Mouse (Mus musculus): ENCODE data around the gene Itgb5.

The Itgb5 gene

DNA sequence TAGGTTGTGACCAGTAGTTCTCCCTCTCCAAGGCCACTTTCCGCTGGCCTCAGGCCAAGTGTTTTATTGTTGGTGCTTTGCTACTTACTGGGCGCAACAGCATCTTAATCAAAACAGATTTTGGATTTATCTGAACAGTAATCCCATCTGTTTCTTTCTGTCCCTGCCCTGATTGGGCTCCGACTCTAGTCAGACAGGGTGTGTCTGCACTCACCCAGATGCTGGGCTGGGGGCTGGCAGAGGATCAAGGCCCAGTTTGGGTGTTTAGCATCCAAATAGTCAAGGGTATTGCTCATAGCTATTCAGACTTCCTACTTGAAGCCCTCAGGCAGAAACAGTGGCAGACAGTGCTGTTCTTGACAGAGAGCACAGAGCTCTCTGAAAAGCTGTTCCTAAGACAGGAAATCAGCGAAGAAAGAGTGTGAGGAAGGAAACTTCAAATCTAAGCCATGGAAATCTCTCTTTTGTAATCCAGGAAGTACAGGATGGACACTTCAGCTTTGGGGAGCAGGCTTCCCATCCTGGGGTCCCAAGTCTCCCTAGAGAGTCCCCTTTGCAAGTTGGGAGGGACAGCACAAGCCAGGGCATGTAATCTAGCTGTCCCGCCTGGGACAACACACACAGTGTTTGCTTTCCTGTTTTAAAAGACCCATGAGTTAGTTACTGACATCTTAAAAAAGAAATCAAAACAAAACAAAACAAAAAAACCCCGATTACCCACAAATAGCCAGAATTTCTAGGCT lies 48.7 kb downstream of the Itgb5 start:
- no peak for DNase-seq (ENCODE audit: low spot score in 2 of 2)

DNA sequence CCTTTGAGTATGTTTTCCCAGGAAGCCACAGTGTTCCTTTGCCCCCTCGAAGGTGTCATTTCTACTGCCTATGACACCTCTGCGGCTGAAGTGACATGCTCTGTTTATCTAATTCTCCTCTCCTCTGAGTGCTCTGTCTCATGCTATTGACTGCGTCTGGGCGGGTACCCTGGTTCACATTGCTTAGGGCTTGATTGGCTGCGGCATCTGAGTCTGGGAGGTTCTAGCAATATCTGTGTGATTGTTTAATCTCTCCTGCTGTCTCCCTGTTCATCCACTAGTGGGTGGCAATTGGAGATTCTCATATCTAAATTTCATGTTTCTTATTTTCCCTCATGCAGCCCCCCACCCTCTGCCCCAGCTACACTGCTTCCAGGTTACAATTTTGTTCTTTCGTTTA lies 49.6 kb downstream of the Itgb5 start:
- no peak for DNase-seq (ENCODE audit: low spot score in 2 of 2)

DNA sequence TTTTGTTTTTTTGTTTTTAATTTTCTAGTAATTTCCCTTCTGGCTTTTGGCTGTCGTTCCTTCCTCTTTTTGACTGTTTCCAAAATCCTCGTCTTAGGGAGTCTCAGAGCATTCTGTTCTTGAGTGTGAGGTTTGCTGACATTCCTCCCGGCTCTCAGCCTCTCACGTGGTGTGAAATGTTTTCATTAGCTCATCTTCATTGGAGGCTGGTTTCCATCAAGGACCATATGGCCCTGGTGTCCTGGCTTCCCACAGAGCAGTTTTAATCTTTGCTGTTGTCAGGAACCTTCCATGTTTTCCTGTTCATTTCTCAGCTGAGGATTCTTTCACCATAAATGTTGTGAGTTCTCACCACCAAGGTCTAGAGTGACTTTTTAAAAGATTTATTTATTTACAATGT lies 50.1 kb downstream of the Itgb5 start:
- DNase-seq (ENCODE audit: low spot score in 2 of 2), result no peak

DNA sequence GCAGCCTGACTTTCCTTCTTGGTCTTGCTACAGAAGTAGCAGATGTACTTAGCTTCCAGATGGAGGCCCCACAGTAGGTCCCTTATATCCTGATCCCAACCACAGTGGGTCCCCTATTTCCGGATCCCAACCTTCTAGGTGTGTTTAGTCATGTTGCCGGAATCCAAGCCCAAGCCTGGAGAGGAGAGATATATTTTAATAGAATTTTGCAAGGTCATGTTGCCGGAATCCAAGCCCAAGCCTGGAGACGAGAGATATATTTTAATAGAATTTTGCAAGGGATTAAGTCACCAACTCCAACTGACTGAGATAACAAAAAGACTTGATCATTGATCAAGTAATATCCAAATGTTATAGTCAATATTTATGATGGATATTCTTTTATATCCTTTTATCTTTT lies 51.3 kb downstream of the Itgb5 start:
- DNase-seq (ENCODE audit: low spot score in 2 of 2), result no peak

DNA sequence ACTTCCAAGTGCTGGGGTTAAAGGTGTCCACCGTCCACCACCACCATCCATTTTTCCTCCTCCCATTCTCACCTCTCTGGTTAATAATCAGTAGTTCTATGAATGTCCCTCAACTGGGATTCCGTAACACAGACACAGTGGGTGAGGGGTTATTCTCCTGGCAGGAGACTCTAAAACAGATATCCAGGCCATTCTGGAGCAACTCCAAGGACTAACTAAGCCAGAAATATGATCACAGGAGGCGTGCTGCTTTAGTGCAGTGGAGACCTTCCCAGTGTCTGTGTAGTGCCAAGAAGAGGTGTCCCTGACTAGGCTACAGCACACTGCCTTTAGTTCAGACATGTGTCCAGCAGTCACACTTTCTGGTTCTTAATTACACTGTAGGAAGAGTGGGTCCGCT lies 53.1 kb downstream of the Itgb5 start:
- no peak for DNase-seq (ENCODE audit: low spot score in 2 of 2)

DNA sequence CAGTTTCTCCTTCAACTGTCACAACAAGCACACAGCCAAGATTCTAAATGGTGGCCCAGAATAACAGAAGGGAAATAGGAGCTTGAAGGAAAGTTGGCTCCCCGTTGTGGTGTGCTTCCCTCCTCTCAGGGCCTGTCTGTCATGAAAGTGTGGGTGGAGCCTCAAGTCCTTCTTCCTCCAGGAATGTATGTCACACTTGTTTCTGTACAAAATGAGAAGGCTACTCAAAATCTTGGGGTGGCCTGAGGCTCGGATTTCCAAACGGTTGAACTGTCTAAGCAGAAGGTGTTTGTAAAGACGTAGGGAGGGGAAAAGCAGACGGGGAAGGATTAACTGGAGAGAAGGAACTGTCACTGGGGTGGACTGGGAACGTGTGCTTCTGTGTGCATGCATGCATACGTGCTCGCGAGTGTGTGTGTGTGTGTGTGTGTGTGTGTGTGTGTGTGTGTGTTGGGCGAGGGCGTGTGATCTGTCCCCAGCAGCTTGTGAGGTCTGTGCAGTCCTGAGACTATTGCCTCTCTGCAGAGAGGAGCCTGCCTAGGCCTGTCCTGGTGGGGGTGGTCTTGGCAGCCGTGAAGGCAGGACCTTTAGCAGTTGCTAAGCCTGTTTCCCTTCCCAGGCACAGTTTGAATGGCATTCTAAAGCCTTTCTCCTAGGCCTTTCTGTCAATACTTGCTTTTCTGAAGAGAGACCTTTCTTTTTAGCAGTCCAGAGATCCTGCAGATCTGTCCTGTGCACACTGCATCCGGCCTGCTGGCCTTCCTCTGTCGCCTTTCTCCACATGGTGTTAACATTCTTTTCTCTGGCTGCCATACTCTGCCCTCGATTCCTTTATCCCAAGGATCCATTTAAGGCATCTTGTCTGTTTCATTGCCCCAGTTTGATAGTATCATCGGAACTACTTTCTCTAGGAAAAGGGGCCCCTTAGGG lies 53.8 kb downstream of the Itgb5 start:
- DNase-seq (ENCODE audit: low spot score in 2 of 2), result peak in 1 of 2 experiments; percentile 28

DNA sequence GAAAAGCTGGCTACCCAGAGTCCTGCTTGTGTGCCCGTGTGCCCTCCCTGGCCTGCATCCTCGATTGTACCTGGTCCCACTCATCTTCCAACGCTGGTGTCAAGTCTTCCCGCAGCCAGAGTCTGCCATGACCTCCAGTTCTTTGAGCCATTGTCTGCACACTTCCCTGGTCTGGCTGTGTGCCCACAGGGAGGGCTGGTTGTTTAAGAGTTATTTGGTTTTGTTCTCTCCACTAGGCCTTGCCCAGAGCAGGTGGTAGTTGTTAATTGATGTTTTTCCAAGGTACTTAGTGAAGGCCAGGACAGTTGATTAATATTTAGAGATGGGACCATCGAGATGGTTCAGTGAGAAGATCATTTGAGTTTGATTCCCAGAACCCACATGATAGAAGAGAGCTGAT lies 54.7 kb downstream of the Itgb5 start:
- no peak for DNase-seq (ENCODE audit: low spot score in 2 of 2)

DNA sequence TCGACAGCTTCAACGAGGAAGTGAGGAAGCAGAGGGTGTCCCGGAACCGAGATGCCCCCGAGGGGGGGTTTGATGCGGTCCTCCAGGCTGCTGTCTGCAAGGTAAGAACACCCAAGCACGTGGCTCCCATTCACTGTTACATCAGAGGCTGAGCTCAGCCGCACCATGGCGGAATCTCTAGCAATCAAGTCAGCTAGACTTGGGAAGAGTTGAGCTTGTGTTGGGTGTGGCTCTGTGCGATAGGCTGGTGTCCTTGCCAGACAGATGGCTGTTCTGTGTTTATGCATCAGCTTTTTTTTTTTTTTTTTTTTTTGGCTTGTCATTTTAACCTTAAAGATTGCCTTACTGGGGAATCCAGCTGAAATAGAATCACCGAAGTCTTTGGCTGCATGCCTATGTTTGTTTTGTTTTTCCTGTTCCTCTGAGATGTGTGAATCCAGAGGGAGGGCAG lies 55.6 kb downstream of the Itgb5 start:
- no peak for DNase-seq (ENCODE audit: low spot score in 2 of 2)

DNA sequence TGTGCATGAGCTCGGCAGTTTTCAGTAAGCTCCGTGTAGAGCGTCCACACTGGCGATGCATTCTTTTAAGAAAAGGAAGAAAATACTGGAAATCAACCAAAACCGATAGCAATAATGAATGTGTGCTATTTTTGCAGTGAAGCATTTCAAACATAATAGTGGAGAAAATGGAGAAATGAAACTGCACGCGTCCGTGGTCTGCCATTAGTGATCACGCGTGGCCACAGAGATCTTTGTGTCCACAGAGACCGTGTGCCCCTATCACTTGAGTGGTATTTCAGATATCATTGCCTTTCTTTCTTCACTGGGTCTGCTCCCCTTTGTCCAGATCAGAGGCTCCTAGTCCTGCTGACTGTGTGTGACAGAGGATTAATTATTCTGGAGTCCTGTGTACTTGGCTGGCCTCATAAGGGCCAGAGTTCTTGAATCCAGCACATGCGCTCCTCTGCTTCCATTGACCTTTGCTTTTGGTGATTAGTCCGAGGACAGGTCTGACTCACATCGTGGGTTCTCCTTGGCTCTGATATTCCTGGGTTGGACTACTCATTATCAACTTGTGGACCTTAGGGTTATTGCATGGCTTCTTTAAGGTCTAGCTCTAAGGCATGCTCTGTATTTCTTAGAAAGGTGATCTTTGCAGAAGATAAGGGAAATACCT lies 56.3 kb downstream of the Itgb5 start:
- DNase-seq (ENCODE audit: low spot score in 2 of 2), result no peak

DNA sequence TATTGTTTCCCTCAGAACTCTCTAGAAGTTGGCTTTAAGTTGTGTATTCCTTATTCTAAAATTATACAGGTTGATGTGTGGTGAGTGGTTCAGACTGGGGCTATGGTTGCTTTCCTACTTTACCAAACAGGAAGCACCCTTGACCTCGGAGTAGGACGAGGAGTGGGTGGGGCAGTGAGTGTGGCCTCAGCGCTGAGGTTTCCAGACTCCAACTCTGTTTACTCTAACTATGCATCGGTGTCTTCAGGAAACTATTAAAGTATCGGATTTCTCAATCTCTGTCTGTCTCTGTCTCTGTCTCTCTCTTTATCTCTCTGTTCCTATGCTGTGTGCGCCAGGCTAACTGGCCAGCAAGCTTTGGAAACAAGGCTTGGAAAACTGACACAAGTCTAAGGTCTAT lies 57.2 kb downstream of the Itgb5 start:
- no peak for DNase-seq (ENCODE audit: low spot score in 2 of 2)

DNA sequence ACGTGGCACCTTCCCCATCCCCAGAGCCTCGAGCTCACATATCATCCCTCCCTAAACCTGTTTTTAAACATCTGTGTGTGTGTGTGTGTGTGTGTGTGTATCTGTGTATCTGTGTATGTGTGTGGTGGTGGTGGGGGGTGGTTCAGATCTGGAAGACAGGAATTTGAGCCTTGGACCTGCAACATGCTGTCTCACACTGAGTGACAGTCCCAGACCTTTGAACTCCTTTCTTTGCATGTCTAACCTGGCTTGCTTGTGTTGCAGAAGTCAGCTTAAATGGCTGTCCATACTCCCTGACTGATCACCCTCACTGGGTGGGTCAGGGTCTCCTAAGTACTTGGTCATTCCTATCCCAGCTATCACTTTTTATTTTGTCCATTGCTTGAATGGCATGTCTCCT lies 58.5 kb downstream of the Itgb5 start:
- no peak for DNase-seq (ENCODE audit: low spot score in 2 of 2)

DNA sequence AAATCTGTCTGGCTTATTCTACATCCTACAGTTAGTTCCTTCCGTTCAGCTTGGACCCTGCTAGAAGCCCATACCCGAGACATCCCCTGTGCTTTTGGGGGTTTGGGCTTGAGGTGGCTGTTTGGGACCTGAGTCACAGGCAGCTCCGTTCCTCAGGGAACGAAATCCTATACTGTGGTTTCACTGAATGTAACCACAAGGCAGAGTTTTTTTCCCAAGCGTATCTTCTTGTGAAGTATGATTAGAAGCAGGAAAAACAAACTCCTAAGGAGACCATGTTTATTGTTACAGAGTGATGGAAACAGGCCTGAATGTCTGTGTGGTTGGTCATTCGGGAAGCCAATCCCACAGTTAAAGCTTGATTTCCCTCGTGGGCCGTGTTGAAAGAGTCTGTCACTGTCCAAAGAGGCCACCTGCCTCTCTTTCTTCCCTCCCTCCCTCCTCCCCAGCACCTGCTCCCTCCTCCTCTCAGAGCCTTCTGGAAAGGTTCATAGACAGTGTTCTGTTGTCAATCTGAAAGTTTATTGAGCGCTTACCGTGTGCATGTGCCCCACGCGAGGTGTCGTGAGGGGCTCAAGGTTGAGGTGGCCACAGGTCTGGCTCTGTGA lies 59.6 kb downstream of the Itgb5 start:
- no peak for DNase-seq (ENCODE audit: low spot score in 2 of 2)

DNA sequence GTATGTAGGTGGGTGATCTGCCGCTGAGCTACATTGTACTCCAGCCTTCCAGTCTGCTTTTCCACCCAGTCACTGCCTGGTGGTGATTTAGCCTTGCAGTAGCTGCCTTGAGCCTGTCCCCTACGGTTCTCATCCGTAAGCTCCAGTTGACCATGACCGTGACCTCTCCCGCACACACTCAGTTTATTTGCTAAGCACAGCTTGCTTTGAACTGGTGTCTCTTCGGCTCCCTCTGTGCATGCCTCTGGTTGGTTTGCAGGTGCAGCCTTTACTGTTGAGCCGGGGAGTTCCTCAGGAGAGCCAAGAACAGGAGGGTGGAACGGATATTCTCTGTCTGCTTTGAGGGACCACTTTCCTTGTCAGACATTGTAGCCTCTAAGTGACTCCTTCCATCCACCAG lies 61.6 kb downstream of the Itgb5 start:
- no peak for DNase-seq (ENCODE audit: low spot score in 2 of 2)

DNA sequence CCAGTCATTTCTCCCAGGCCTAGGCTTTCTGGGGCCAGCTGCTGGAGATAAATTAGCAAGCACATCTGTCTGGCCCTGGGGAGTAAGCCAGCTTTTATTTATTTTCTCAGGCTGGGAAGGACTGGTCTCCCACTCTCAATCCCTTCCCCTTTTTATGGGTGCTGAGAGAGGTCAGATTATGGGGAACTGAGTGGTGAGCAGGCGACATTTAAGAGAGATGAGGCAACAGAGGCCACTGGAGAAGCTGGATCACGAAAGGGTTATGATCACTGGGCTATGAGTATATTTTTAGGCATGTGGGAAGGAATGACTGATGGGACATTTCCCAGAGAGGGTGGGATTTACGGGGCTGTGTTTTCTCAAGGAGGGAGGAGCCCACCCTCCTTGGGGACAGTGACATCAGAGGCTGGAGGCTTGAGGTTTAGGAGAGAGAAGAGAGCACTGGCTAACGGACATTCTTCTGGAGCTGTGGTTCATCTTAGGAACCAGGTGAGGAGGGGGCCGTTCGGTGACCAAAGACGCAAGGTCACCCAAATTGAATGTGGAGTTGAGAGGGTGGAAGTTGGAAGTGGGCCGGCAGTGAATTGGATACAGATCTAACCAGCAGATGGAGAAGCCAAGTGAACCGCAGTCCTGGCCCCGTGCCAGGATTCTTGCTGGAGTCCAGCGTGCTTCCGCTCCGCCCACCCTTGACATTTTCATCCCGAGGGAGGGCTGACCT lies 62.3 kb downstream of the Itgb5 start:
- DNase-seq (ENCODE audit: low spot score in 2 of 2), result peak; percentile 47 to 73

DNA sequence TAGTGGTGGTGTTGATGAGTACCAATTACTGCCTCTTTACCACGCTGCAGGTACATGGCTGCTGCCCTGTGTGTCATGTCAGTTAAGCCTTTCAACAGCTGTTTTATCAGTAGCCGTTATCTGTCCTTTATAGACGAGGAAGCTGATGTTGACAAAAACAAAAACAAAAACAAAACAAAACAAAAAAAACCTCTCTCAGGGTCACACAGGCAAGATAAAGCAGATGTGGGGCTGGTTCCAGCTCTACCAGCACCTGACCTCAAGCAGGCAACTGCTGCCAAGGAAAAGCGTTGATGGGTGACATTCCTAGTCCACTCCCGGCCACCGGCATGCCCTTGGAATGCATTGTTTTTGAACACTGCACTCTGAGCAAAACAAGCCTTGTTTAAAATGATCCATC lies 63.1 kb downstream of the Itgb5 start:
- DNase-seq (ENCODE audit: low spot score in 2 of 2), result no peak

DNA sequence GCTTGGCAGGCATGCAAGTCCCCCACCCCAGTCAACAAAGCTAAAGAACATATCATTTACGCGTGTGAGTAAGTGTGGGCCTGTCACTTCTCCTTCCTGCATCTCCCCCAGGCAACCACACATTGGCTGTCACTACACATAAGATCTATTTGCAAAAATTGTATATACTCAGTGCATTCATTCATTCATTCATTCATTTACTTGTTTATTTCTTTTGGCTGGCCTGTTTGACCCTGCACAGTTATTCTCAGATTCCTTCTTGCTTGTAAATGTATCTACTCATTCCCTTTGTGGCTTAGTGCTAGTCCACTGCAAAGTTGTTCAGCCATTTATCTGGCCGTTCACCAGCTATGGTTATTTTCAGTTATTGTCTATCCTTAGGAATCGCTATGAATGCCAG lies 64.3 kb downstream of the Itgb5 start:
- DNase-seq (ENCODE audit: low spot score in 2 of 2), result no peak

DNA sequence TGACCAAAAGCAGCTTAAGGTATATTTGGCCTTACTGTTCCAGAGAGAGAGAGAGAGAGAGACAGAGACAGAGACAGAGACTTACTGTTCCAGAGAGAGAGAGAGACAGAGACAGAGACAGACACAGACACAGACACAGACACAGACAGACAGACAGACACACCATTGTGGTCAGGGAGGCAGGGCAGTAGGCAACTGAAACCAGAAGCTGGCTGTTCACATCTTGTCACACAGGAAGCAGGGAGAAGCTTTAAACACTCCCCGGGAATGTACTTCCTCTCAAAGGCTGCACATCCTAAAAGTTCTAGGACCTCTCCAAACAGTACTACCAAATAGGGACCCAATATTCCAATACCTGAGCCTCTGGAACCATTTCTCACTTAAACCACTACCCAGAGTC lies 65.0 kb downstream of the Itgb5 start:
- no peak for DNase-seq (ENCODE audit: low spot score in 2 of 2)

DNA sequence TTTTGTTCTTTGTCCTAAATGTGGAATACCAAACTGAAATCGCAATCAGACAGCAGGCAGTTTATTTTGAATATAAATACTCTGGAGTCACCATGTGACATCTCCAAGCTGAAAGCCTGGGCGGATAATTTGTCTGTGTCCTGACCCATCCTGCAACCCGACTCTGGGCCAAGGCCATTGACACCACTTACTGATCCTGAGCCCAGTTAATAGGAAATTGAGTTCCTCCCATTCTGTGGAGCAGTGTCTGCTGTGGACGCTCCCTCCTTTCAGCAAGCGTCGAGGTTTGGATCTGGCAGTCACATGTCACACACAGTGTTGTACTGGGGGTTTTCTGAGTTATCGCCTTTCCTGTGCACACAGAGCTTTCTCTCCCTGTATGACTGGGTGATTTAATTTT lies 66.2 kb downstream of the Itgb5 start:
- no peak for DNase-seq (ENCODE audit: low spot score in 2 of 2)

DNA sequence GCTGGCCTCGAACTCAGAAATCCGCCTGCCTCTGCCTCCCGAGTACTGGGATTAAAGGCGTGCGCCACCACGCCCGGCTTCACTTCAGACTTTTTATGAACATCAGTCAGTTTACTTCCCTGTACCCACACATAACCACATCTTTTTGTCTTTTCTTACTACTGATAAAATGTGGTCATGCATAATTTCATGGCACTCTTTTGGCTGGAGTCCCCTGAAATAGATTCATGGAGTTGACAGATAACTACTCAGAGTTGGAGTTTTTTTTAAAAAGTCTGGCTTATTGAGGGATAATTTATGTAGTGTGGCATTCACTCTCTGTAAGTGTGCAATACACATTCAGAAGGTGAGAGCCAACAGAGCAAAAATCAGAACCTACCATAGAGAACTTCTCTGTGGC lies 67.3 kb downstream of the Itgb5 start:
- no peak for DNase-seq (ENCODE audit: low spot score in 2 of 2)

DNA sequence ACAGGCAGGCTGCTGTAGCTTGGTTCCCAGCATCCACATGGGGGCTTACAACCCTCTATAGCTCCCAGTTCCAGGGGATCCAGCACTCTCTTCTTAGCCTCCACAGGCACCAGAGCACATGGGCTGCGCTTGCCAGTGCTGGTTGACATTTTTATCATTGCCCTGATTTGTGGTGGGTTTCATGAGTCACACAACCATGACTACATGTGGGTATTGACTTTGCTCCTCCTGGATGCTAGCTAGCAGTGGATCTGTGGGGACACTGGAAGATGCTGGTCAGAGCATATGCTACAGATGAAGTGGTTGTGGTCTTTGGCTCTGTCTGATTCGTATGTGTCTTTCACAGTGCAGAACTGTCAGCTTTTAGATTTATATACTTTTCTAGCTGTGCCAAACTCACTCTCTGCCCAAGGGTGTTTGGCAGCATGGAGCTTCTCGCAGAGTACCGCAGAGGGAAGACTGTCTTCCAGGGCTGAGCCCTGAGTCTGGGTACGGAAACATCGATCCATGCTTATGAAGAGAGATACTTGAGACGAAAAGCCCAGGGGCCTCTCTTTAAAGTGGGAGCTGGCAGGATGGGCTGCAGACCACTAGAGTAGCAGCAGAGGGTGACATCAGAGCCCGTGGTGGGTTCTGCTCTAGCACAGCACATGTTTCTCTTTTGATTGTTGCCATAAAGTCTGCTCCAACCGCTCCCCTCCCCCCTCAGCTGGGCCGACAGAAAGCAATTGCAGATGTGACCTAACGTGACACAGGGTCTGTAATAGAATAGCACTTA lies 74.4 kb downstream of the Itgb5 start:
- DNase-seq (ENCODE audit: low spot score in 2 of 2), result no peak

DNA sequence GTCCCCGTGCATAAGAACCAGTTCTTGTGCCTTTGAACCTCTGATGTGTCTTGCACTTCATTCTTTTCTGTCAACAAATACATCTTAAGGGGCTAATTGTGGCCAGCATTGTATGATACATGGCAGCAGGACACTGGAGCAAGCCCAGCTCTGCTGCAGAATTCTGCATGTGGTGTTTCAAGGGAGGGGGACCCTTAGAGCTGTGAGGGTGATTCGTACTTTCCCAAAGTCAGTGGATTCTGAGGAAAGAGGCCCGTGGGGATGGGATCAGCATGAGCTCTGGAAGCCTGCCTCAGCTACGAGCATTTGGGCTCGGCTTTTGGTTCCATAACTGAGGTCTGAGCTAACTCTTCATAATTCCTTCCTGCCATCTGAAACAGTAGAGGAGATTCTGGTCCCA lies 75.1 kb downstream of the Itgb5 start:
- no peak for DNase-seq (ENCODE audit: low spot score in 2 of 2)

Measured in cerebellum, postnatal 4 days (tissue).